Mouse (Mus musculus) ZHBTc4 (cell line): ENCODE data around the gene Dok7.

Experiments used
- DNase-seq: peaks from one replicate; pipeline ENCODE4 v3.0.0-alpha.2; 2011; ENCODE audit warnings: low read depth, low spot score

Gene Dok7

GRCm38 (mm10) chr5:35117633-35118032 lies 61.1 kb downstream of the Dok7 start:
- DNase-seq: no peak

GRCm38 (mm10) chr5:35118418-35118817 lies 61.9 kb downstream of the Dok7 start:
- DNase-seq: no peak

- no peak for DNase-seq
Measured at GRCm38 (mm10) chr5:35120024-35120423, 63.5 kb downstream of the Dok7 start.

- no peak for DNase-seq
Measured at GRCm38 (mm10) chr5:35129208-35129607, 72.6 kb downstream of the Dok7 start.

- no peak for DNase-seq
Measured at GRCm38 (mm10) chr5:35129767-35130191, 73.2 kb downstream of the Dok7 start.

GRCm38 (mm10) chr5:35131237-35131636 lies 74.7 kb downstream of the Dok7 start:
- no peak for DNase-seq

GRCm38 (mm10) chr5:35131773-35132172 lies 75.2 kb downstream of the Dok7 start:
- DNase-seq: peak; percentile 87

- DNase-seq: no peak
Measured at GRCm38 (mm10) chr5:35132278-35132980, 75.9 kb downstream of the Dok7 start.

- DNase-seq: no peak
Measured at GRCm38 (mm10) chr5:35133468-35133867, 76.9 kb downstream of the Dok7 start.

GRCm38 (mm10) chr5:35134286-35134685 lies 77.7 kb downstream of the Dok7 start:
- DNase-seq: no peak

- DNase-seq: peak; percentile 27
Measured at GRCm38 (mm10) chr5:35135903-35136302, 79.3 kb downstream of the Dok7 start.
